Mouse (Mus musculus): ENCODE data around the gene Far1. TPM values are rescaled to one million over a fixed set of nuclear protein-coding genes. Genes with fewer than 3 reads are reported as not detected.
A peak's percentile ranks its signal among the peaks of the same experiment; 100 is the strongest.

Gene Far1
- polyA plus RNA-seq (2015; fragmentation: Nextera tagmentation; extraction: Ambion mirVana) = 76.1 and 90.7 TPM in 2 replicates

- peak; percentile 99 for ATAC-seq (ENCODE audit: low FRiP score, low read depth)
- WGBS = 1% methylated on average over 64 of the region's 71 CpGs
- H3K9me3 ChIP-seq = no peaks in the 10 kb centered on the region
Measured at GRCm38 (mm10) chr7:113513286-113513962, at the start of gene Far1. Far1 (plus strand) TSS chr7:113513834.

GRCm38 (mm10) chr7:113468345-113468744, 45.3 kb upstream of the Far1 start:
- WGBS = 89% methylated on average over 3 of the region's 3 CpGs
- Histone ChIP-seq H3K4me2 (replicated peaks) (no peak overlapping the region), H3K4me1 (no peaks in the 10 kb centered on the region), H3K4me3 (no peak overlapping the region), H3K9ac (no peak overlapping the region), H3K9me3 (no peaks in the 10 kb centered on the region), H3K27me3 (no peaks in the 10 kb centered on the region), H3K36me3 (no peaks in the 10 kb centered on the region), H3K27ac (no peak overlapping the region)
- ATAC-seq (ENCODE audit: low FRiP score, low read depth) = no peak

More at GRCm38 (mm10) chr7:113513286-113513962, at the start of gene Far1:
- peak within 1 kb of the TSS; percentile 83 for H3K4me2 ChIP-seq (replicated peaks)
- H3K4me1 ChIP-seq = peaks cover 19% of the 10 kb centered on the region
- 0 out of 2 replicates have a peak, but pooled peaks cover 3% of the 10 kb centered on the region for H3K27me3 ChIP-seq
- H3K36me3 ChIP-seq = no peaks in the 10 kb centered on the region
- peak within 1 kb of the TSS; percentile 87 for H3K4me3 ChIP-seq
- H3K9ac ChIP-seq = peak within 1 kb of the TSS; percentile 91
- H3K27ac ChIP-seq = peak within 1 kb of the TSS; percentile 89

DNA sequence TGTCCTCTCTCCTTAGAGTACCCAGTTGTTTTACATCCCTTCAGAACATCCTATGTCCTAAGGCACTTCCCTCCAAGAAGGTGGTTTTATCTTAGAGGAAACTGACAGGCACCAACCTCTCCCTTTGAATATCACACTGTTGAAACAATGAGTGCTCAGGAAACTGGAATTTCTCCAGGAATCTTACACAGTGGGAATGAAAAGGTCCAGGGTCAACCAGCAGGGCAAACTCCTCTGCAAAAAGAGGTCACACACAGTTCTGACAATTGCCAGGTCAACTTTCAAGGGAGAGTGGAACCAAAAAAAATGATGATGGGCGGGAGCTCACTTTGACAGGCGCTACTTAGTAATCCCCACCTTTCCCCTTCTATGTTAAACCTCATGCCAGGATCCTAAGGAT, 43.0 kb upstream of the Far1 start:
- ATAC-seq (ENCODE audit: low FRiP score, low read depth) = no peak
- 77% methylated on average over 2 of the region's 2 CpGs for WGBS

GRCm38 (mm10) chr7:113471653-113472052, 42.0 kb upstream of the Far1 start:
- WGBS = 70% methylated on average over 1 of the region's 1 CpGs

More for the DNA sequence above, 43.0 kb upstream of the Far1 start:
- Histone ChIP-seq H3K9me3 (no peaks in the 10 kb centered on the region), H3K27ac (no peak overlapping the region), H3K27me3 (no peaks in the 10 kb centered on the region), H3K4me1 (no peaks in the 10 kb centered on the region), H3K4me2 (replicated peaks) (no peak overlapping the region), H3K9ac (no peak overlapping the region), H3K4me3 (no peak overlapping the region), H3K36me3 (no peaks in the 10 kb centered on the region)

DNA sequence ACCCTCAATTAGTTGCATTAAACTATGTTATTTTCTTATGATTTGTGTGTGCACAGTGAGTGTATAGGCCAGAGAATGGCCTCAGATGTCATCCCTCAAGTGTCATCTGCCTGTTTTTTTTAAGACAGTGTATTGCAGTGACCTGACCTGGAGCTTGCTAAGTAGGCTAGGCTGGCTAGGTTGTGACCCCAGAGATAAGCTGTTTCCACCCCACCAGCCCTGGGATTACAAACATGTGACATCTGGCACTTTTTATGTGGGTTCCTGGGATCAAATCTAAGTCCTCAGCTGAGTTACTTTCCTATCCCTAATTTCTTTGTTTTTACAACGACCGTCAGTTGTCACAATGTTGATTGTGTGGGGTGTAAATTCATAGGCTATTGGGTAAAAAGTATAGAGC, 17.8 kb upstream of the Far1 start:
- H3K9ac ChIP-seq = no peak overlapping the region
- no peak overlapping the region for H3K4me3 ChIP-seq
- no peak overlapping the region for H3K4me2 ChIP-seq (replicated peaks)
- WGBS = 54% methylated on average over 2 of the region's 2 CpGs
- no peak overlapping the region for H3K27ac ChIP-seq
- no peaks in the 10 kb centered on the region for H3K36me3 ChIP-seq
- H3K4me1 ChIP-seq = no peaks in the 10 kb centered on the region
- no peaks in the 10 kb centered on the region for H3K27me3 ChIP-seq
- no peak for ATAC-seq (ENCODE audit: low FRiP score, low read depth)
- H3K9me3 ChIP-seq = no peaks in the 10 kb centered on the region

More at GRCm38 (mm10) chr7:113471653-113472052, 42.0 kb upstream of the Far1 start:
- ATAC-seq (ENCODE audit: low FRiP score, low read depth) = no peak
- Histone ChIP-seq H3K4me1 (no peaks in the 10 kb centered on the region), H3K27me3 (no peaks in the 10 kb centered on the region), H3K9ac (no peak overlapping the region), H3K4me3 (no peak overlapping the region), H3K4me2 (replicated peaks) (no peak overlapping the region), H3K9me3 (no peaks in the 10 kb centered on the region), H3K27ac (no peak overlapping the region), H3K36me3 (no peaks in the 10 kb centered on the region)

DNA sequence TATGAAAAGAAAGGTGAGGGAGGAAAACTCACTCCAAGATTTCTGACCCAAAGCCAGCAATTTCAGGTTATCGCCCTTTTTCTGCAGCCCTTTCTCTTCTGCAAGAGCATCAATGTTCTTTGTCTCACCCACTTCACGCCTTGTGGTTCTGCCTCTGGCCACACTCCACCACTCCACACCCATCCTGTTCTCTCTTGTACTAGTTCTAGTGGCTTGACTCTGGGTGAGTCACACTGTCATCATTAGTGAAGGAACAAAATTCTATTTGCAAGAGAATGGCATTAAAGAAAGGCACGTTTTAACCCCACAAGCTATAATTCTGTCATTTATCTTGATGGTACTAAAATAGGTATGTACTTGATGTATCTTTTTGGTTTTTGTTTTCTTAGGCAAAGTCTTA, 15.2 kb upstream of the Far1 start:
- Histone ChIP-seq H3K4me3 (no peak overlapping the region), H3K4me2 (replicated peaks) (no peak overlapping the region), H3K4me1 (no peaks in the 10 kb centered on the region), H3K27me3 (no peaks in the 10 kb centered on the region), H3K9ac (no peak overlapping the region), H3K36me3 (no peaks in the 10 kb centered on the region), H3K9me3 (no peaks in the 10 kb centered on the region), H3K27ac (no peak overlapping the region)
- ATAC-seq (ENCODE audit: low FRiP score, low read depth) = no peak
- WGBS = 80% methylated on average over 3 of the region's 3 CpGs

GRCm38 (mm10) chr7:113499821-113500220, 13.8 kb upstream of the Far1 start:
- Histone ChIP-seq H3K4me1 (0 out of 2 replicates have a peak, but pooled peaks cover under 1% of the 10 kb centered on the region), H3K9ac (no peak overlapping the region), H3K4me3 (no peak overlapping the region), H3K9me3 (no peaks in the 10 kb centered on the region), H3K36me3 (no peaks in the 10 kb centered on the region), H3K4me2 (replicated peaks) (no peak overlapping the region), H3K27ac (no peak overlapping the region), H3K27me3 (no peaks in the 10 kb centered on the region)
- WGBS = 84% methylated on average over 6 of the region's 6 CpGs
- no peak for ATAC-seq (ENCODE audit: low FRiP score, low read depth)

DNA sequence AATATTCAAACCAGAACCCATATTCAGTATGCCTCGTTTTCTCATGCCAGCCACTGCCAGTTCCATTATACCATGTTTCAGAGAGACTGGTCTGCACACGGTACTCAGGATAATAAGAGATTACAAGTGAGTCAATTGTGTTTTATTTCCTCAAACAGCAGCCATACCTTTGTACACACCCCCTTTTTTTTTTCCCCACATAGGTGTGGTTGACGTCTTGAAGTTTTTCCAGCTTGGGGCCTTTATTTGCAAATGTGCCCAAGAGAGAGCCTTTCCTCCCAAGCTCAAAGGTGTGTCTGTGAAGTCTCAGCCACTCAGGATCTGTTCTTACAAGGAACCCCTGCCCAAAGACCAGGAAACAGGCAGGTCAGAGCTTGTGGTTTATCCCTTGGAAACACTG, 11.2 kb upstream of the Far1 start:
- Histone ChIP-seq H3K4me1 (0 out of 2 replicates have a peak, but pooled peaks cover 6% of the 10 kb centered on the region), H3K4me3 (no peak overlapping the region), H3K9ac (no peak overlapping the region), H3K9me3 (no peaks in the 10 kb centered on the region), H3K4me2 (replicated peaks) (no peak overlapping the region), H3K27ac (no peak overlapping the region), H3K36me3 (no peaks in the 10 kb centered on the region), H3K27me3 (no peaks in the 10 kb centered on the region)
- WGBS = 52% methylated on average over 3 of the region's 3 CpGs
- ATAC-seq (ENCODE audit: low FRiP score, low read depth) = no peak

- no peak for ATAC-seq (ENCODE audit: low FRiP score, low read depth)
- Histone ChIP-seq H3K27ac (no peak overlapping the region), H3K27me3 (no peaks in the 10 kb centered on the region), H3K9me3 (no peaks in the 10 kb centered on the region), H3K4me1 (0 out of 2 replicates have a peak, but pooled peaks cover 6% of the 10 kb centered on the region), H3K4me3 (no peak overlapping the region), H3K36me3 (no peaks in the 10 kb centered on the region), H3K9ac (no peak overlapping the region), H3K4me2 (replicated peaks) (no peak overlapping the region)
- WGBS = 54% methylated on average over 5 of the region's 5 CpGs
Measured at GRCm38 (mm10) chr7:113505047-113505446, 8.6 kb upstream of the Far1 start.

GRCm38 (mm10) chr7:113505516-113506045, 8.1 kb upstream of the Far1 start:
- no peak overlapping the region for H3K27ac ChIP-seq
- no peak overlapping the region for H3K9ac ChIP-seq
- H3K9me3 ChIP-seq = no peaks in the 10 kb centered on the region
- H3K4me3 ChIP-seq = no peak overlapping the region
- no peak for ATAC-seq (ENCODE audit: low FRiP score, low read depth)
- 0 out of 2 replicates have a peak, but pooled peaks cover 6% of the 10 kb centered on the region for H3K4me1 ChIP-seq
- H3K27me3 ChIP-seq = no peaks in the 10 kb centered on the region
- no peaks in the 10 kb centered on the region for H3K36me3 ChIP-seq
- no peak overlapping the region for H3K4me2 ChIP-seq (replicated peaks)
- 51% methylated on average over 4 of the region's 4 CpGs for WGBS

DNA sequence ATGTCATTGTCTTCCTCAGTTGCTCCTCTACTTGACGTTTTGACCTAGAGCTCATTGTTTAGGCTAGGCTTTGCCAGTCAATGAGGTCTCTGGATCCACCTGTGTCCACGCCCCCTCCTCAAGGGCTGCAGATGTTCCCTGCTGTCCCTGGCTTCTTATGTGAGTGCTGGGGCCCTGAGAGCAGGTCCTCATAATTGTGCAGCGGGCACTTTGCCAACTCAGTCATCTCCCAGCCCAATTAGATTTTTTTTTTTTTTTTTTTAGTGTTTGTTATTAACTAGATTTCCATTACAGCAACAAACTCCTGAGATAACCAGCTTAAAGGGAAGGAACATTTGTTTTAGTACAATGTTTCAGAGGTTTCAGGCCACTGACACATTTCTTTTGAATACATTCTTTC, 5.8 kb upstream of the Far1 start:
- H3K4me3 ChIP-seq = no peak overlapping the region
- peaks cover 9% of the 10 kb centered on the region; the same call in 1 of the 2 replicates for H3K4me1 ChIP-seq
- 0 out of 2 replicates have a peak, but pooled peaks cover 3% of the 10 kb centered on the region for H3K27me3 ChIP-seq
- no peaks in the 10 kb centered on the region for H3K9me3 ChIP-seq
- ATAC-seq (ENCODE audit: low FRiP score, low read depth) = no peak
- WGBS = 65% methylated on average over 3 of the region's 3 CpGs
- no peak overlapping the region for H3K9ac ChIP-seq
- no peak overlapping the region for H3K27ac ChIP-seq
- H3K4me2 ChIP-seq (replicated peaks) = no peak overlapping the region
- H3K36me3 ChIP-seq = no peaks in the 10 kb centered on the region

DNA sequence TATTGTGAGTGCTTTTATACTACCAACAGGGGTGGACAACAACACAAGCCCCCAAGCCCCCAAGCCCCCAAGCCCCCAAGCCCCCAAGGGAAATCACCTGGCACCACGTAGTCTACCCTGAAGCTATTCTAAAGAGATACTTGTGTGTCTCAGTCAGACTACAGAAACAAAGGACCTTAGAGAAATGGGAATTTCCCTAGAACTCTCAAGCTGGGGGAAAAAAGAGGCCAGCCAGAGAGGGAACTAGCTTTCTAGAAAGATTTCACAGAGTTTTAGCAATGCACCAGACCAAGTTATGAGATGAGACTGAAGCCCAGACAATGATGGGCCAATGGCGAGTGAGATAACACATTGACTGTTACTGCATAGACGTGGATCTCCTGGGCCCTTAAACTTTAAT, 2.2 kb upstream of the Far1 start:
- WGBS = 85% methylated on average over 3 of the region's 3 CpGs
- H3K27me3 ChIP-seq = 0 out of 2 replicates have a peak, but pooled peaks cover 3% of the 10 kb centered on the region
- no peak overlapping the region for H3K4me2 ChIP-seq (replicated peaks)
- H3K36me3 ChIP-seq = no peaks in the 10 kb centered on the region
- no peak for ATAC-seq (ENCODE audit: low FRiP score, low read depth)
- H3K9ac ChIP-seq = no peak overlapping the region
- H3K4me3 ChIP-seq = no peak overlapping the region
- peaks cover 19% of the 10 kb centered on the region for H3K4me1 ChIP-seq
- H3K9me3 ChIP-seq = no peaks in the 10 kb centered on the region
- no peak overlapping the region for H3K27ac ChIP-seq
